Mouse (Mus musculus): ENCODE results near the gene Nr1d1.

Nr1d1 gene

DNA sequence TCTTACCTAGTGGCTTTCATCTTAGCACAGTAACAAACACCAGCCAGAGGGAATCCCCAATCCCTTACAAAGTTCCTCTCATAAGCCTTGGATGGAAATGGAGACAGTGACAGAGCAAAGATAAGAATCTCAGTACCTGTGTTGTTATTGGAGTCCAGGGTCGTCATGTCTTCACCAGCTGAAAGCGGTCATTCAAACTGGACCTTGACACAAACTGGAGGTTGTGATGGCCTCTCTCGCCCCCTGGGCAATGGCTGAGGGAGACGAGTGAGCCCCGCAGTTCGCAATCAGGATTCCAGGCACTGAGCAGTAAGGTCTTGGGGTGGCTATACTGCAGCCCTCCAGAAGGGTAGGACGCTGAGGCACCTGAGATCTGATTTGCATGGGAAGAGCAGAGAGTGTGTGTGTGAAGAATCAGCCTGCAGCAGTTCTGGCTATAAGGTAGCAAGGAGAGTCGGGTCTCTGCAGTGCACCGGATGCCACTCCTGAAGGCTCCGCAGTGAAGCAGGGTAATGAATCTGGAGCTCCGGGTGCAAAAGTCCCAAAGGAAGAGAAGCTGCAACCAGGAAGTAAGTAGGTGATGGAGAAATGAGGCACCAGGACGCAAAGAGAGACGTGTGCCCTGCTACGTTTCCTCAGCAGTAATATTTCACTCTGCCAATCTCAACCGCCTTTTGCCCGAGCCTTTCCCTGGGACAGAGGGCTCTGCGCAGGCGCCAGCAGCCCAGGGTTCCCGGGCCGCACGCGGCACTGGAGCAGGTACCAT, at the start of gene Nr1d1:
Nr1d1 (minus strand) TSS at position 752 of the 766 bp plus-strand sequence.
- DNase-seq (ENCODE audit: low spot score in 2 of 2): peak in 1 of 2 experiments; percentile 46

DNA sequence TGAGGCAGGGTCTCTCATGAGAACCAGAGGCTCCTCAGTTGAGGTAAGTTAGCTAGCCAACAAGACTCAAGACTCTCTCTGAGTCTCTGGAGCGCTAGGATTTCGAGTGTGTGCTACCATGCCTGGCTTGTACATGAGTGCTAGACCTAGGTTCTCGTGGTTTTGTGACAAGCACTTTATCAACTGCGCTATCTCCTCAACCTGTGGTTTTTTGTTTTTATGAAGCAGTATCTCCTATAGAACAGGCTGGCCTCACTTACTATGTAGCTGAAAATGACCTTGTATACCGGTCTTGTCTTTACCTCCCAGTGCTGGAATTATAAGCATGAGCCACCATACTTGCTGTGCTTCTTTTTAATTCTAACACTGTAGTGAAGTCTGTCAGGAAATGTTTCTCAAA, 45.8 kb upstream of the Nr1d1 start:
- no peak for DNase-seq (ENCODE audit: low spot score in 2 of 2)

DNA sequence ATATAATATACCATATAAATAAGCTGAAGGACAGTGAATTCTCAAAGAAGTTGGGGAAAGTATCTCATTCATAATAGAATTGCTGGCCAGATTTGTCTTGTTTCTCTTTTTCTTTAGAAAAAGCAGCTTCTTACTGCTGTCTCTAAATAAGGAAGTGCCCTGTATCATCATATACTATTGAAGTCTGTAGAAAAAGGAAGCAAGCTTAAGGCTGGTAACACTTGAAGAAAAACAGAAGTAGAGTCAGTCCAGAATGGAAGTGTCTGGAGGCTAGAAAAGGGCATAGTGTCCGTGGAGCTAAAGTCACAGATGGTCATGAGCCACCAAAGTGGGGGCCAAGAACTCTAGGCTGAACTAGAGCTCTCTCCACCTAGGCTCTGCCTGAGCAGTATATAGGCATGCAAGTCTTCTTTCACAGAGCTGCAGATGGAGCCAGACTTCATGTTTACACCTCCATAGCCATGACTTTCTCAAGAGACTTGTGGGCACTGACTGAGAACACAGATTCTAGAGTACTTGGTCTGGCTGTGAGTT, 41.6 kb upstream of the Nr1d1 start:
- DNase-seq (ENCODE audit: low spot score in 2 of 2): no peak

DNA sequence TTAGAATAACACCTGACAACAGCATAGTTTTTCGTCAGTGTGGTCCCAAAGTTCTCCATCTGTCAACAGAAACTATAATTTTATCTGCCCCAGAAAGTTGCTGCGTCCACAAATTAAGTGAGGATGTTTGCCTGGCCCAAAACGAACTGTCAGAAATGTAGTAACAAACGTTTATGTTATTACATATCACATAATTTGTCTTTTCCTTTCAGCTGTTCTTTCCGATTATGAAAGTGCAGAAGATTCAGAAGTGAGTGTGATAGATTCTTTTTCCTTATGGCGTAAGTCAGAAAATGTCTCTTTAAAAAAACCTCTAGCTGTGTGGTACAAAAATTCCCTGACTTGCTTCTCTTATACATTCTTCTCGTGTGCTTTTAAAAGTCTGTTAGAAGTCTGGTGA, 35.6 kb upstream of the Nr1d1 start:
- DNase-seq (ENCODE audit: low spot score in 2 of 2): no peak

DNA sequence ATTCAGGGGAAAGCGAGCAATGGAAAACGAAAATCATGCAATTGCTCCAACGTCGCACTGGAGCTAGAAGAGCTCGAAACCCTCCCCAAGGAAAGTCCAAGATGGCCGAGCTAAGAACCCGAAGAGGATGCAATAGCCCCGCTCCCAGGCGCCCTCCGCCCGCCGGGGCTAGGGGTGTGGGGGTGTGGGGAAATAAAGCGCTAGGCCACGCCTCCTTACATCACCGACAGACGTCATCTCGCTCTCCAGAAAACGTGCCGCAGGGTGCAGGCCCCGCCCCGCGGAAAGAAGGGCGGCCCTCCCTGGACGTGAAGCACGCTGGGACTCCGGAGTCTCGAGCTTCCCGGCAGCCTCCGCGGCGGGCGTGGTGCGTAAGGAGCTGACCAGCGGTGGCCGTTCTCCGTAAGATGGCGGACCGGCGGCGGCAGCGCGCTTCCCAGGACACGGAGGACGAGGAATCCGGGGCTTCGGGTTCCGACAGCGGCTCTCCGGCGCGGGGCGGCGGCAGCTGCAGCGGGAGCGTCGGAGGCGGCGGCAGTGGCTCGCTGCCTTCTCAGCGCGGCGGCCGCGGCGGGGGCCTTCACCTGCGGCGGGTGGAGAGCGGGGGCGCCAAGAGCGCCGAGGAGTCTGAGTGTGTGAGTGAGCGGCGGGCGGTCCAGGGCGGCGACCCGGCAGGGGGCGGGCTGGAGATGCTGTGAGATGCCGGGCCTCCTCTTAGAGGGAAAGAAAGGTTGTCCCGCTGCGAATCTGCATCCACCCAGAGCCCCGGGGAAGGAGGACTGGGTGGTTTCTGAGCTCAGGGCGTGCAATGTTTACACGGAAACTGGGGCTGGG, 34.5 kb upstream of the Nr1d1 start:
- DNase-seq (ENCODE audit: low spot score in 2 of 2): peak; percentile 99

DNA sequence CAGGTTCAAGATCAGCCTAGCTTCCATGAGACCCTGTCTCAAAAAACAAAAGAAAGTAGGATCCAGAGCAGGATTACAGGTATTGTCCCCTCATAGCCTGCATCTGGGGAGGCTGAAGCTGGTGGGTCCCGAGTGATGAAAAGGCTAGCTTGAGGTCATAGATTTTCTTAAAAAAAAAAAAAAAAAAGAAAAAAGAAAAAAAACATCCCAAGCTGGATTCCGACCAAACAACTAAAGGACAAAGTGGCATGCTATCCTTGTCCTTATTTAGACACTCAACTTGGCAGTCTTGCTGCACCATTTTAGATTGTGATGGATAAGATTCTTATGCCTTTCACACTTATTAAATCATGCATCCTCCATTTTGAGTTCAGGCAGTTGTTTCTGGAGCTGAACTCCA, 33.3 kb upstream of the Nr1d1 start:
- no peak for DNase-seq (ENCODE audit: low spot score in 2 of 2)

DNA sequence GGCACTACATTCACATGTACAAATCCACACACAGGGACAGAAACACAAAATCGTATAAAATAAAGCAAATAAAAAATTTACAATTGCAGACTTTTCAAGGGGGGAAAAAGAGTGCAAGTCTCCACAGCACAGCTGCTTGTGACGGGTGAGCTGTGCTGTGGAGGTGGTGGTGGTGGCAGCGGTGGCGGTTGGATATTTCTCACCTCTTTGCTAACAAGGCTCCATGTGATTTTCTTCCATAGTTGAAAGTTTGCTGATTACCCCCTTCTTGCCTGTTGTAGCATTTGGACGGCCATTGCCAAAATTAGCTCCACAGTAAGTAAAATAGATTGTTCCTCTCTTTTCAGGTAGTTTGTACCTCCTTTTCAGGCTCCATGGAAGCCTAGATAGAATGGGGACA, 29.5 kb upstream of the Nr1d1 start, which contains the start of gene Casc3:
Casc3 (plus strand) TSS at position 301 of the 400 bp plus-strand sequence.
- no peak for DNase-seq (ENCODE audit: low spot score in 2 of 2)

DNA sequence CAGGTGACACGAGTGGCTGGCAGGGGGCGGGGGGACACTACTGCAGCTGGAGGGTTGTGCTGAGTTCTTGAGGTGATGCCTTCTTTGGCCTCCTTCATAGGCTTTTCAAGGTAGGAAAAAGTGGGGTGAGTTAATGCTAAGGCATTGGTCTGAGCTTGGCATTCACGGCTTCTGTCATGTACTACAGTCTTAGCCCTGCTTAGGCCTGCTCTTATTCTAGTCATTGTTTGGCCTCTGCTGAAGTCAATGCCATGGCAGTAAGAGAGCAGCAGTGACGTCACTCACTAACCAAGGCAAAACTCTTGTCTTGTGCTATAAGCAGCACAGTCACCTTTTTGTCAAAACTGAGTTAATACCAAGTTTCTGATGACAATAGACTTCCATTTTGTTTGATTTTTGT, 22.8 kb upstream of the Nr1d1 start:
- DNase-seq (ENCODE audit: low spot score in 2 of 2): no peak

DNA sequence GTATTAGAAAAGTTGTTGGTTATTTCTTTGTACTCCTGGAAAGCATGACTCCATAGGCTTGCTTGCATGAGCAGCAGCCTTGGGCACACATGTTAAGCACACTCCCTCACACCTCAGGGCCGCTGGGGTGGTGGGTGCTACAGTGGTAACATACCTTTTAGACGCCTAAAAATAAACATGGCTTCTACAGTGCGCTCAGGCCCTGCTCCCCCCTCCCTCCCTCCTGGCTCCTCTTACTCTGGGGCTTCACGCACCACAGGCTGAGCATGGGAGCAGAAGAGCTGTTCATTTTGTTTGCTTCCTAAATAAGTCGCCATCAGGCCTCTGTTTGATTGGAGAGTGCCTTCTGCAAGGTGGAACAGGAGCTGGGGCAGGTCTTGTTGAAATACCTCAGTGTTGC, 22.2 kb upstream of the Nr1d1 start:
- DNase-seq (ENCODE audit: low spot score in 2 of 2): no peak

DNA sequence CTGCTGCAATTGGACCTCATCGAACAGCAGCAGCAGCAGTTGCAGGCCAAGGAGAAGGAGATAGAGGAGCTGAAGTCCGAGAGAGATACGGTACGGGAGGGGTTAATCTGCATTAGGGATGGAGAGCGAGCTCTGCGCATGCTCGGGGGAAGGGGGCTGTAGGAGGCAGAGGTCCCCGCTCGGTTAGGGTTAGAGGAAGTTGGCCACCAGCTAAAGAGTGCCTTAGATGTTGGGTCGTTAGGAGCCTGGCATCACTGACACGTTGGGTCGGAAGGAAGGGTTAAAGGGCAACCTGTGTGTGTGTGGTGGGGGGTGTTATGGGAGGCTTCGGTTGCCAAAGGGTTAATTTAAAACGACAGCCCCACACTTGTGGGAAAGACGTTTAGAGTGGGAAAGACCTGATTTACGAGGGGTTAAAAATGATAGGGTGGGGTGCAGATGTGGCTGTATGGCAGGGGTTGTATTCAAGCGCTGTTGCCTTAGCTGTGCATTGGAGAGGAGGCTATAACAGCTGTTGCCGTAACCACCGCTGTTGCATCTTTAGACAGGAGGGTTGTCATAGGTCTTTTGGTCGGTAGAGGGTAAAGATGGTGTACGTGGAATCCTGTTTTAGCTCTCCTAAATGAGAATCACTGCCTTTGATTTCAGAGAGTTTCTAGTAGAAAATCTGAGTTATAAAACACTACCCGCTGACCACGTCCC, 21.5 kb upstream of the Nr1d1 start:
- DNase-seq (ENCODE audit: low spot score in 2 of 2): peak; percentile 86 to 90

DNA sequence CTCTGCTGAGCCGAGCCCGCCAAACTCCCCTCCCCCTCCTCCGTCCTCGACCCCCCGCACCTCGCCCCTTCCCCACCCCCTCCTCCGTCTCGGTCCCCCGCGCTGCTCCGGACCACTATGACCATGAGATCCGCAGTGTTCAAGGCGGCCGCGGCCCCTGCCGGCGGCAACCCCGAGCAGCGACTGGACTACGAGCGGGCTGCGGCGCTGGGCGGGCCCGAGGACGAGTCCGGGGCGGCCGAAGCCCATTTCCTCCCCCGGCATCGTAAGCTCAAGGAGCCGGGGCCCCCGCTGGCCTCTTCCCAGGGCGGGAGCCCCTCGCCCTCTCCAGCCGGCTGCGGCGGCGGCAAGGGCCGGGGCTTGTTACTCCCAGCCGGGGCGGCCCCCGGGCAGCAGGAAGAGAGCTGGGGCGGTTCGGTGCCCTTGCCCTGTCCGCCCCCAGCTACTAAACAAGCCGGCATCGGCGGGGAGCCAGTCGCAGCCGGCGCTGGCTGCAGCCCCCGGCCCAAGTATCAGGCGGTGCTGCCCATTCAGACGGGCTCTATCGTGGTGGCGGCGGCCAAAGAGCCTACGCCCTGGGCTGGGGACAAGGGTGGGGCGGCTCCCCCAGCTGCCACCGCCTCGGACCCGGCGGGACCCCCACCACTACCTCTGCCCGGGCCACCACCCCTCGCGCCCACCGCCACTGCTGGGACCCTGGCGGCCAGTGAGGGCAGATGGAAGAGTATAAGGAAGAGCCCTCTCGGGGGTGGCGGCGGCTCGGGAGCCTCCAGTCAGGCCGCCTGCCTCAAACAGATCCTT, 20.8 kb upstream of the Nr1d1 start:
- DNase-seq (ENCODE audit: low spot score in 2 of 2): no peak

DNA sequence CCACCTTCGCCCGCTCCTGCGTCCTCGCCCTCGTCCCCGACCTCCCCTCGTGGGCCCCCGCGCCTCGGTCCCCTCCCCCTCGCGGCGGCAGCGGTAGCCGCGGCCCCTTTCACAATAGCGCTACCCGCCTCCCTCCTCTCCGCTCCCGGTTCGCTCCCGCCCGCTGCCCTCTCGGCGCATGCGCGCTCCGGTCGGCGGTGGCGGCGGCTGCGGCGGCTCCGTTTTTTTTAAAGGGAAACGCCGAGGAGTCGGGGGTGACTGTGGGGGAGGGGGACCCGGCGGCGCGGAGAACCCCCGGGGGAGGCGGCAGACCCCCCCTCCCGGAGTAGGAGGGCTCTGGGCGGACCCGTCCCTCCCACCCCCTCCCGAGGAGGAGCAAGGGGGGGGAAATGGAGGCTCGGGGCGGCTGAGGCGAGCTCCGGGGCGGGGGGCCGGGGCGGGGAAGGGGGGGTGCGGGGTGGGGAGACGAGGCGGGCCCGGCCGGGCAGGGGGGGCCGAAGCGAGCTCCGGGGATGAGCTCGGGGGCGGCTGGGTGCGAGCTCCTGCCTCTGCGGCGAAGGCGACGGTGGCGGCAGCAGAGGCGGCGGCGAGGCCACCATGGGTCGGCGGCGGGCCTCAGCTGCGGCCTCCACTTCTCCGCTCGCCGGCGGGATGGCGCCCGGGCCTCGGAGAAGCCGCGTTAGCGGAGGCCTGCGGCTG, 20.0 kb upstream of the Nr1d1 start, which contains the start of gene Msl1:
Msl1 (plus strand) TSS at position 502 of the 699 bp plus-strand sequence.
- peak; percentile 93 to 94 for DNase-seq (ENCODE audit: low spot score in 2 of 2)

DNA sequence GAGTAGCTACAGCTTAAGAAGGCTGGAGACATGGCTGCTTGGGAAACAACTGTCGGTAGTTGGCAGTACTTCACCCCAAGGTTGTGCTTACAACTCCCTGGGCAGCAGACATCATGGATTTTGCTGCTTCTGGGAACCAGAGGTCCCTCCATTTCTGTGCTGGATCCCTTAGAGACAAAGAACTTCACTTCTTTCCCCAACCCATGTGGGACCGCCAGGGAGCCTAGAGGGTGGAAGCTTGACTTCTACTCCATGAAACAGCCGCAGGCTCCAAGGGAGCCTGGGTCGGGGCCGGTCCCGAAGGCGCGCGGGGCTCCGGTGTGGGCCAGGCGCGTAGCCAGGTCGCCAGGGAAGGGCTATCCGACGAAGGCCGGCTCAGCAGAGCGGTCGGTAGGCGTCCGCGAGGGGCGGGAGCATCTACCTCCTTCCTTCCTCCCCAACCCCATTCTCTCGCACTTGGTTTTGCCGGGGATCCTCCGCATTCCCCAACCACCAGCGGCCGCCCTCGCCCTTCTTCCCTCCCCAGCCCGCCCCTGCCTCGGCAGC, 19.4 kb upstream of the Nr1d1 start:
- DNase-seq (ENCODE audit: low spot score in 2 of 2): peak in 1 of 2 experiments; percentile 85

DNA sequence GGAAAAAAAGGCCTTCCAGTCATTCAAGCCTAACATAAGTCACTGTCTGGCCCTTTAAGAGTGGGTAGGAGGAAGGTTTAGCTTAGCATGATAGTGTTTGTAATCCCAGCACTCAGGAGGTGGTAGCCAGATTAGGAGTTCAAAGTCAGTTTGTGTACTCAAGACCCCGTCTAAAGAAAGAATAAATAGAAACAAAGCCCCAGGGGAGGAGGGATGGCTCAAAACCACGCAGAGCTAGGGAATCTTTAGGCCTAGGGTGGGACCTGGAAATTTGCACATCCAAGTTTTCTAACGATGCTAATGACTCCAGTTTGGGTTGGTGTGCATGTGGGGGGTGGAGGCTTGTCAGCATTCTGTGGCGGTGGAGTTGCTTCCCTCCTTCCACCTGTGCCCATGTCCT, 16.9 kb upstream of the Nr1d1 start:
- DNase-seq (ENCODE audit: low spot score in 2 of 2): peak in 1 of 2 experiments; percentile 15

DNA sequence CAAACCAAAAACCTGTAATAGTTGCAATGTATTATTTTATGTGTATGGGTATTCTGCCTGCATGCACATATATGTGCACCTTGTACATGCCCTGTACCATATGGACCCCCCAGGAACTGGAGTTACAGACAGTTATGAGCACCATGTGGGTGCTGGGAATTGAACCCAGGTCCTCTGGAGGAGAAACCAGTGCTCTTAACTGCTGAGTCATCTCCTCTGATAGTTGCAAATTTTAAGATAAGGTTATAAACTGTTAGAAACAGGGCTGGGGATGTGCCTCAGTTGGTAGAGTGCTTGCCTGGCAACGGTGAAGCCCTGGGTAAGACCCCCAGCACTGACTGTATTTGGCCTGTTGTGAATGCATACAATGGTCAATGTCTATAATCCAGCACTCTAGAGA, 16.3 kb upstream of the Nr1d1 start:
- no peak for DNase-seq (ENCODE audit: low spot score in 2 of 2)

DNA sequence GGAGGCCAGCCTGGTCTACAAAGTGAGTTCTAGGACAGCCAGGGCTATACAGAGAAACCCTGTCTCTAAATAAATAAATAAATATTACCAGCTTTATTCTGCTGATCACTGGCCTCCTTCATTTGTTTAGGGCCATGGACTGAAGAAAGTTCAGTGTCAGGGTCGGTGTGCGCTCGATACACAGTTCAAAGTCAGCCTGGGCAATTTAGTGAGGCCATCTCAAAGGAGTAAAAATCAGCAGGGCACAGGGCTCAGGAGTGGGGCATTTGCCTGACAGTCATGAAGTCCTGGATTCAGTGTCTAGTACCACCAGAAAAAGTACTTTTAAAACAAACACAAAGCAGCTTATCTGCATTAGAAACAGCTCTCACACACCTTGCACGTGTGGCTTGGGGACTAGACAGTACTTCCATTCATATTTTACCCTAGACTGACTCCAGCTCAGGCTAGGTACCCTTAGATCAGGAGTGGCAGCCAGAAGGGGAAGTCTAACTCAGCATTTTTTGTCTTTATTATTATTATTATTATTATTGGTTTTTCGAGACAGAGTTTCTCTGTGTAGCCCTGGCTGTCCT, 15.6 kb upstream of the Nr1d1 start:
- no peak for DNase-seq (ENCODE audit: low spot score in 2 of 2)

DNA sequence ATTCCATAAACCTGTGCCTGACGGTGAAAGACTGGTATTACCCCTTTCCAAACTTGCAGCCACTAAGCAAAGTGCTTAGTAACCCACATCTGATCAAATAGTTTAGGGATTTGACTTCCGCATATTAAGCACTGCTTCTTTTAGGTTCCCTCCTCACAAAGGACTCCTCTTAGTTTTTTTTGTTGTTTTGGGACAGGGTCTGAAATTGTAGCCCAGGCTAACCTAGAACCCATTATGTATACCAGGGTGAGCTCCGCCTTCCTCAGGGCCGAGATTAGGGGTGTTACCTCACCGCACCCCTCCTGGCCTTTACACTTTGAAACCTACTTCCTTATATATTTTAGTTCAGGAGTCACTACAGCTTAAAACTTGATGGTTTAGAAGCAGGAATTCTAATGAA, 14.7 kb upstream of the Nr1d1 start:
- no peak for DNase-seq (ENCODE audit: low spot score in 2 of 2)

DNA sequence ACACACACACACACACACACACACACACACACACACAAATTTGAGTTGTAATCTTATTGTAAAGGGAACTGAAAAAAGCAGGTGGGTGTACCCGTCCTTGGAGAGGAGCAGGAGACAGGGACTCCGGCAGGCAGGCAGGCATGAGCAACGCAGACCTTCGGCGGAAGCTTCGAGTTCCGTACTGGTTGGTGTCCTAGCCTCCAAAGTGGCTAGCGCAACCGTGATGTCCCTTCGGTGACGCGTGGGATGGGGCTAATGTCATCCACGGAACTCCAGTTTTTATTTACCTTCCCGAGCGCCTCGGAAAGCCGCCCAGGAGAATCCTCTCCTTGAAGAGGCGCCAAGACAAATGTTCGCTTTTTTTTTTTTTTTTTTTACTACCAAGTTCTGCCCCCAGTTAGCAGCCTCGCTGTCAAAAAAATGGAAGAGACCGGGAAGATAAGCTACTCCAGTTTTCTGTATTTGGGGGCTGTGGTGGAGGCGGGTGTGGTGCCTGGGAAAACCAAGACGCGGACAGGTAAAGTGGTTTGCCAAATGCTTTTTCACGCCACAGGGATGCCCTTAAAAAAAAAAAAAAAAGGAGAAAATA, 14.2 kb upstream of the Nr1d1 start:
- peak in 1 of 2 experiments; percentile 51 for DNase-seq (ENCODE audit: low spot score in 2 of 2)

DNA sequence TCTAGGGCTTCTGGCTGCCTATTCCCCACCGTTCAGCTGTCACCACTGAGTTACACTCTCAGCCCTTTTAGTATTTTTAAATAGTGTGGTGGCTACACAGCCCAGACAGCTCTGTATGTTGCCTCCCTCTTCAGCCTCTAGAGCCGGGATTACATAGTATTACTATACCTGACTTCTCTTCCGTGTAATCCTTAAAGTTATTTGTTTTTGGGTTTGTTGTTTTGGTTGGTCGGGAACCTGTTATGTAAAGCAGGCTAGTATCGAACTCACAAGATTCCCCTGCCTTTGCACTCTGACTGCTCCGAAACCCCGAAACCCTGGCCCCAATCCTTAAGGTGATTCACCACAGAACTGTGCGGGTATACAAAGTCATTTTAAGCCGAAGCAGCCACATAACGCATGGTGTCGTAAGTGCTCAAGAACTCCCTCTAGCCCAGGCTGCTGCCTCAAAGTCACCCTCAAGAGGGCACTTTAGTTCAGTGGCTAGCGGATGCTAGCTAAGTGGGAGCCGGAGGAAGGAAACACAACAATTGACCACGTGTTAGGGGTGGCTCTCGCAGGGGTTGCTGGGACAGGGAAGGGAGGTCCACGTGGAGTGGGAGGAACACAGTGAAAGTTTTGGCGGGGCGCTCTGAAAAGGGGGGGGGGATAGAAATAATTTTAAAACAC, 13.6 kb upstream of the Nr1d1 start:
- DNase-seq (ENCODE audit: low spot score in 2 of 2): peak; percentile 91 to 93

Data from right cerebral cortex, postnatal 10 days (tissue).